Mouse (Mus musculus): Measurements from ENCODE around the gene Gm3486.
"Not testable (repeated sequence)": the region's sequence is repeated elsewhere in the genome, so short reads cannot be mapped to it uniquely, and the experiment has no call there.

The Gm3486 gene

GRCm38 (mm10) chr14:41489385-41489784 lies at the start of gene Gm3486:
Gene Gm3486, minus strand, starts transcription at chr14:41489485.
- DNase-seq (ENCODE audit: low read depth, low spot score), result not testable (repeated sequence)

- not testable (repeated sequence) for DNase-seq (ENCODE audit: low read depth, low spot score)
Measured at GRCm38 (mm10) chr14:41524695-41525094, 35.4 kb upstream of the Gm3486 start.

- DNase-seq (ENCODE audit: low read depth, low spot score), result not testable (repeated sequence)
Measured at GRCm38 (mm10) chr14:41520683-41521082, 31.4 kb upstream of the Gm3486 start.

GRCm38 (mm10) chr14:41453418-41453817 lies 35.9 kb downstream of the Gm3486 start, which contains the start of gene Gm7954:
Gene Gm7954, minus strand, starts transcription at chr14:41453518.
- not testable (repeated sequence) for DNase-seq (ENCODE audit: low read depth, low spot score)
